Mouse (Mus musculus): ENCODE measurements around the gene Rab20. TPM values are rescaled to one million over a fixed set of nuclear protein-coding genes. Genes with fewer than 3 reads are reported as not detected.
A peak's percentile ranks its signal among the peaks of the same experiment; 100 is the strongest.

The Rab20 gene
- total and polyA plus RNA-seq, 3 experiments: 17.8 to 40.9 (median 27.4) TPM

- Histone ChIP-seq H3K79me2 (replicated peaks; ENCODE audit: control insufficient read depth, insufficient read depth, low read length) (0 out of 2 replicates have a peak, but pooled peaks cover 1% of the 10 kb centered on the region), H3K36me3 (ENCODE audit: control insufficient read depth, insufficient read depth, low read length) (peaks cover 2% of the 10 kb centered on the region), H3K27me3 (ENCODE audit: control insufficient read depth, insufficient read depth, low read length) (no peaks in the 10 kb centered on the region), H3K4me3 (no peak overlapping the region), H3K9ac (ENCODE audit: low read depth, low read length) (no peak overlapping the region), H3K4me1 (ENCODE audit: control insufficient read depth, insufficient read depth, low read length) (peaks cover 11% of the 10 kb centered on the region), H3K27ac (no peak overlapping the region)
- no peak for TF ChIP-seq POLR2A (IDR thresholded peaks at IDR 0.05; ENCODE audit: insufficient read depth, low read depth, low read length)
- TF ChIP-seq CTCF (IDR thresholded peaks at IDR 0.05): no peak
- TF ChIP-seq EP300 (IDR thresholded peaks at IDR 0.05; ENCODE audit: insufficient read depth, low read depth, low read length): no peak
- WGBS: 56% methylated on average over 3 of the region's 3 CpGs
- intact Hi-C loops (cut with DNase I): no loop called here
- no peak for DNase-seq
Observed at GRCm38 (mm10) chr8:11464707-11464964, 13.9 kb downstream of the Rab20 start.

GRCm38 (mm10) chr8:11463889-11464706 is 14.4 kb downstream of the Rab20 start:
- 53% methylated on average over 12 of the region's 12 CpGs for WGBS
- intact Hi-C loops (cut with DNase I): no loop called here
- H3K4me3 ChIP-seq: no peak overlapping the region
- no peak overlapping the region for H3K9ac ChIP-seq (ENCODE audit: low read depth, low read length)
- H3K27ac ChIP-seq: peak overlapping the region; percentile 61
- TF ChIP-seq EP300 (IDR thresholded peaks at IDR 0.05; ENCODE audit: insufficient read depth, low read depth, low read length): no peak
- H3K4me1 ChIP-seq (ENCODE audit: control insufficient read depth, insufficient read depth, low read length): peaks cover 11% of the 10 kb centered on the region
- H3K27me3 ChIP-seq (ENCODE audit: control insufficient read depth, insufficient read depth, low read length): no peaks in the 10 kb centered on the region
- DNase-seq: peak in 1 of 2 experiments; percentile 50
- H3K79me2 ChIP-seq (replicated peaks; ENCODE audit: control insufficient read depth, insufficient read depth, low read length): 0 out of 2 replicates have a peak, but pooled peaks cover 1% of the 10 kb centered on the region
- peaks cover 2% of the 10 kb centered on the region for H3K36me3 ChIP-seq (ENCODE audit: control insufficient read depth, insufficient read depth, low read length)

- 0 out of 2 replicates have a peak, but pooled peaks cover 1% of the 10 kb centered on the region for H3K79me2 ChIP-seq (replicated peaks; ENCODE audit: control insufficient read depth, insufficient read depth, low read length)
- TF ChIP-seq CTCF (IDR thresholded peaks at IDR 0.05) (no peak), EP300 (IDR thresholded peaks at IDR 0.05; ENCODE audit: insufficient read depth, low read depth, low read length) (no peak), POLR2A (IDR thresholded peaks at IDR 0.05; ENCODE audit: insufficient read depth, low read depth, low read length) (no peak)
- H3K4me1 ChIP-seq (ENCODE audit: control insufficient read depth, insufficient read depth, low read length): peaks cover 11% of the 10 kb centered on the region
- WGBS: 68% methylated on average over 2 of the region's 2 CpGs
- H3K27ac ChIP-seq: peak overlapping the region; percentile 61
- intact Hi-C loops (cut with DNase I): no loop called here
- H3K36me3 ChIP-seq (ENCODE audit: control insufficient read depth, insufficient read depth, low read length): peaks cover 2% of the 10 kb centered on the region
- no peak overlapping the region for H3K9ac ChIP-seq (ENCODE audit: low read depth, low read length)
- H3K27me3 ChIP-seq (ENCODE audit: control insufficient read depth, insufficient read depth, low read length): no peaks in the 10 kb centered on the region
- H3K4me3 ChIP-seq: no peak overlapping the region
- DNase-seq: no peak
Observed at GRCm38 (mm10) chr8:11463541-11463888, 15.0 kb downstream of the Rab20 start.

- intact Hi-C loops (cut with DNase I): no loop called here
- Histone ChIP-seq H3K27me3 (ENCODE audit: control insufficient read depth, insufficient read depth, low read length) (no peaks in the 10 kb centered on the region), H3K4me1 (ENCODE audit: control insufficient read depth, insufficient read depth, low read length) (peaks cover 16% of the 10 kb centered on the region), H3K27ac (no peak overlapping the region), H3K4me3 (no peak overlapping the region), H3K79me2 (replicated peaks; ENCODE audit: control insufficient read depth, insufficient read depth, low read length) (no peaks in the 10 kb centered on the region), H3K9ac (ENCODE audit: low read depth, low read length) (no peak overlapping the region), H3K36me3 (ENCODE audit: control insufficient read depth, insufficient read depth, low read length) (peaks cover 2% of the 10 kb centered on the region)
- 93% methylated on average over 4 of the region's 4 CpGs for WGBS
- no peak for TF ChIP-seq POLR2A (IDR thresholded peaks at IDR 0.05; ENCODE audit: insufficient read depth, low read depth, low read length)
- TF ChIP-seq CTCF (IDR thresholded peaks at IDR 0.05): no peak
- TF ChIP-seq EP300 (IDR thresholded peaks at IDR 0.05; ENCODE audit: insufficient read depth, low read depth, low read length): no peak
- DNase-seq: no peak
Observed at GRCm38 (mm10) chr8:11462641-11463040, 15.9 kb downstream of the Rab20 start.

- Histone ChIP-seq H3K4me1 (ENCODE audit: control insufficient read depth, insufficient read depth, low read length) (peaks cover 17% of the 10 kb centered on the region), H3K36me3 (ENCODE audit: control insufficient read depth, insufficient read depth, low read length) (peaks cover 2% of the 10 kb centered on the region), H3K4me3 (no peak overlapping the region), H3K27me3 (ENCODE audit: control insufficient read depth, insufficient read depth, low read length) (no peaks in the 10 kb centered on the region), H3K79me2 (replicated peaks; ENCODE audit: control insufficient read depth, insufficient read depth, low read length) (no peaks in the 10 kb centered on the region), H3K9ac (ENCODE audit: low read depth, low read length) (no peak overlapping the region), H3K27ac (peak overlapping the region; percentile 20; the same call in 1 of the 2 replicates)
- no peak for TF ChIP-seq EP300 (IDR thresholded peaks at IDR 0.05; ENCODE audit: insufficient read depth, low read depth, low read length)
- no peak for TF ChIP-seq POLR2A (IDR thresholded peaks at IDR 0.05; ENCODE audit: insufficient read depth, low read depth, low read length)
- no peak for TF ChIP-seq CTCF (IDR thresholded peaks at IDR 0.05)
- no peak for DNase-seq
- intact Hi-C loops (cut with DNase I): no loop called here
- WGBS: 35% methylated on average over 2 of the region's 2 CpGs
Observed at GRCm38 (mm10) chr8:11461847-11462246, 16.7 kb downstream of the Rab20 start.

GRCm38 (mm10) chr8:11460934-11461333 is 17.6 kb downstream of the Rab20 start:
- H3K79me2 ChIP-seq (replicated peaks; ENCODE audit: control insufficient read depth, insufficient read depth, low read length): no peaks in the 10 kb centered on the region
- no peak overlapping the region for H3K9ac ChIP-seq (ENCODE audit: low read depth, low read length)
- no peak for TF ChIP-seq POLR2A (IDR thresholded peaks at IDR 0.05; ENCODE audit: insufficient read depth, low read depth, low read length)
- intact Hi-C loops (cut with DNase I): no loop called here
- DNase-seq: peak in 1 of 2 experiments; percentile 67
- peaks cover 2% of the 10 kb centered on the region for H3K36me3 ChIP-seq (ENCODE audit: control insufficient read depth, insufficient read depth, low read length)
- peaks cover 17% of the 10 kb centered on the region for H3K4me1 ChIP-seq (ENCODE audit: control insufficient read depth, insufficient read depth, low read length)
- no peak overlapping the region for H3K4me3 ChIP-seq
- no peak overlapping the region for H3K27ac ChIP-seq
- whole genome bisulfite sequencing: 8% methylated on average over 2 of the region's 2 CpGs
- H3K27me3 ChIP-seq (ENCODE audit: control insufficient read depth, insufficient read depth, low read length): no peaks in the 10 kb centered on the region
